ENCODE assay signal across 17 mouse cellular contexts in the genomic region with DNA sequence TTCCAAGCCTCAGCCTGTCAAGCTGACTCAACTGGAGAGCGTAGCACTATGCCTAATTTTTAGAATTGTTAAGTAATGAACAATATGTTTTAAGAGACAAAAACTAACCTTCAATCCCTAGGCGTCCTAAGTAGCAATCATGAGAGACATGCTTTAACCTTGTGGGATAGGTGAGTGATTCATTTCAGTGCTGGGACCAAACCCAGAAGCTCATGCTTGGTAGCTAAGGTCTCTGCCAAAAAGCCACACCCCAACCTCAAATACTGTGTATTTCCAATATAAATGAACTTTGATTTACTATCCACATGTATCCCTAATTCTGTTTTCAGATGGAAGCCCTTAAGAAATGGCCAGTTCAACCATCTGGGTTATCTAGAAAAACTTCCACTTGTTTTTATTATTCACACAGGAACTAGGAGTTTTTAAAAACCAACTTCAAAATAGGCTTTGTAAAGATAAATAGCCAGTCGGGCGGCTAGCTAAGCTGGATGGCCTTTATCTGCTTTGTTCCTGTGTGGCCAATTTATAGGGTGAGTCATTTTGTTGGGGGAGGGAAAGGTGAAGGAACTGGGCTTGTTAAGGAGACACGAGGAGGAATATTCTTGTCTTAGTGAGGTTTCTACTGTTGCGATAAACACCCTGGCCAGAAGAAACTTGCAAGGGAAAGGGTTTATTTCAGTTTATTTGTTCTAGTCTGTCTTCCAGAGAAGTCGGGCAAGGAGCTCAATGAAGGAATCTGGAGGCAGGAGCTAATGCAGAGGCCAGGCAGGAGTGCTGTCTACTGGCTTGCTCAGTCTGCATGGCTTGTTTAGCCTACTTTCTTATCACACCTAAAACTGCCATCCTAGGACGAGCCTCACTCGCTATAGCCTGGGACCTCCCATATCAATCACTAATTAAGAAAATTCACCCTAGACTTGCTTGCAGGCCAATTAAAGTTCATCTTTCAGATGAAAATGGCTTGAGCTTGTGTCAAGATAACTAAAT.
A peak's percentile ranks its signal among the peaks of the same experiment; 100 is the strongest.
DNase-seq lines count a peak whose midpoint lies in the region; ATAC-seq and TF ChIP-seq lines count a peak whose summit lies in the region.
"Had no signal": no experiment of that assay in that cellular context is flagged by ENCODE, and none has a peak within 500 bp of the region (broad histone marks: within the 10 kb centered on the region; RNA-seq: fewer than 3 reads in every experiment).

No protein-coding gene starts in this region.

- H3K27ac ChIP-seq in liver, adult 2 months (replicated peaks; ENCODE audit: insufficient read depth, low read depth, low read length), result no peak overlapping the region
- H3K27ac ChIP-seq in liver, embryonic 11.5 days (ENCODE audit: low read depth, low read length), result no peak overlapping the region
- peak overlapping the region; percentile 35 for H3K27ac ChIP-seq in small intestine, adult 2 months (ENCODE audit: insufficient read depth, low read depth, low read length)
- no peak overlapping the region for H3K27ac ChIP-seq in neural tube, embryonic 15.5 days (replicated peaks)
- H3K27ac ChIP-seq: forebrain, embryonic 15.5 days; limb, embryonic 13.5 days; macrophage had no signal

- no peak overlapping the region for H3K9ac ChIP-seq in liver, adult 2 months (ENCODE audit: low read depth, low read length)
- H3K9ac ChIP-seq in liver, embryonic 11.5 days (ENCODE audit: low read depth, low read length), result no peak overlapping the region
- no peak overlapping the region for H3K9ac ChIP-seq in neural tube, embryonic 15.5 days (replicated peaks)
- H3K9ac ChIP-seq: forebrain, embryonic 15.5 days; limb, embryonic 13.5 days had no signal

- ATAC-seq in liver, embryonic 11.5 days (replicated peaks; ENCODE audit: low FRiP score), result no peak
- no peak for ATAC-seq in neural tube, embryonic 15.5 days (ENCODE audit: low FRiP score)
- no peak for ATAC-seq in cerebellum, adult (ENCODE audit: insufficient number of reproducible peaks, low FRiP score, low TSS enrichment)
- ATAC-seq: forebrain, embryonic 15.5 days; midbrain, embryonic 16.5 days had no signal

- no peaks in the 10 kb centered on the region for H3K9me3 ChIP-seq in liver, embryonic 11.5 days (ENCODE audit: control insufficient read depth, low read length)
- H3K9me3 ChIP-seq in neural tube, embryonic 15.5 days (replicated peaks), result no peaks in the 10 kb centered on the region
- H3K9me3 ChIP-seq: forebrain, embryonic 15.5 days; limb, embryonic 13.5 days had no signal

- no peaks in the 10 kb centered on the region for H3K79me2 ChIP-seq in liver, adult 2 months (ENCODE audit: control insufficient read depth, insufficient read depth, low read length)

- TF ChIP-seq POLR2A in liver, adult 2 months (IDR thresholded peaks at IDR 0.05; ENCODE audit: extremely low read depth, insufficient read depth, low read length), result no peak
- no peak for TF ChIP-seq POLR2A in small intestine, adult 2 months (IDR thresholded peaks at IDR 0.05; ENCODE audit: low read depth, low read length)

- H3K4me1 ChIP-seq in liver, adult 2 months (ENCODE audit: control insufficient read depth, insufficient read depth, low read length), result no peaks in the 10 kb centered on the region; the same call in 1 of the 2 replicates
- peaks cover 4% of the 10 kb centered on the region for H3K4me1 ChIP-seq in liver, embryonic 11.5 days (replicated peaks; ENCODE audit: control insufficient read depth, insufficient read depth, low read length)
- peaks cover 6% of the 10 kb centered on the region; the same call in 1 of the 2 replicates for H3K4me1 ChIP-seq in small intestine, adult 2 months (ENCODE audit: control insufficient read depth, insufficient read depth, insufficient read length, low read length)
- no peaks in the 10 kb centered on the region for H3K4me1 ChIP-seq in neural tube, embryonic 15.5 days
- H3K4me1 ChIP-seq: forebrain, embryonic 15.5 days; limb, embryonic 13.5 days had no signal

- H3K4me2 ChIP-seq in liver, embryonic 11.5 days, result no peak overlapping the region
- no peak overlapping the region for H3K4me2 ChIP-seq in neural tube, embryonic 15.5 days
- H3K4me2 ChIP-seq: forebrain, embryonic 15.5 days; limb, embryonic 13.5 days had no signal

- TF ChIP-seq CTCF in liver, adult 2 months (IDR thresholded peaks at IDR 0.05; ENCODE audit: low read depth, low read length), result no peak
- no peak for TF ChIP-seq CTCF in small intestine, adult 2 months (IDR thresholded peaks at IDR 0.05; ENCODE audit: extremely low read depth, insufficient read length, insufficient replicate concordance, low read depth, low read length)

- no peaks in the 10 kb centered on the region for H3K27me3 ChIP-seq in liver, adult 2 months (ENCODE audit: control insufficient read depth, insufficient read depth, low read length)
- no peaks in the 10 kb centered on the region for H3K27me3 ChIP-seq in liver, embryonic 11.5 days (replicated peaks; ENCODE audit: control insufficient read depth, insufficient read depth, low read length)
- no peaks in the 10 kb centered on the region for H3K27me3 ChIP-seq in small intestine, adult 2 months (ENCODE audit: control insufficient read depth, insufficient read depth, low read length)
- H3K27me3 ChIP-seq in neural tube, embryonic 15.5 days (replicated peaks), result no peaks in the 10 kb centered on the region
- H3K27me3 ChIP-seq: forebrain, embryonic 15.5 days; limb, embryonic 13.5 days had no signal

- DNase-seq in liver, adult 2 months (ENCODE audit: extremely low read depth, low read depth, low spot score), result peak; percentile 2
- no peak for DNase-seq in liver, embryonic 11.5 days (ENCODE audit: low spot score)
- peak; percentile 6 for DNase-seq in MEL-GATA-1-ER (ENCODE audit: extremely low read depth, low read depth)
- peak; percentile 27 for DNase-seq in adrenal gland, postnatal 14 days
- DNase-seq: cerebellum, adult 11-12 months; gastrocnemius, postnatal 14 days; kidney, postnatal 14 days; layer of hippocampus, postnatal 36 days; right cerebral cortex, postnatal 14 days; thymus, postnatal 14 days had no signal

- H3K4me3 ChIP-seq in liver, adult 2 months (ENCODE audit: insufficient read depth, low read depth, low read length), result no peak overlapping the region
- H3K4me3 ChIP-seq in liver, embryonic 11.5 days (ENCODE audit: low read depth, low read length), result no peak overlapping the region
- no peak overlapping the region for H3K4me3 ChIP-seq in small intestine, adult 2 months (ENCODE audit: low read depth, low read length)
- no peak overlapping the region for H3K4me3 ChIP-seq in neural tube, embryonic 15.5 days (replicated peaks)
- H3K4me3 ChIP-seq: forebrain, embryonic 15.5 days; limb, embryonic 13.5 days had no signal

- no peaks in the 10 kb centered on the region for H3K36me3 ChIP-seq in liver, adult 2 months (ENCODE audit: control insufficient read depth, insufficient read depth, low read length)
- no peaks in the 10 kb centered on the region for H3K36me3 ChIP-seq in liver, embryonic 11.5 days (ENCODE audit: control insufficient read depth, insufficient read depth, low read length)
- H3K36me3 ChIP-seq in small intestine, adult 2 months (ENCODE audit: control insufficient read depth, insufficient read depth, low read length), result no peaks in the 10 kb centered on the region
- H3K36me3 ChIP-seq in neural tube, embryonic 15.5 days, result no peaks in the 10 kb centered on the region
- H3K36me3 ChIP-seq: forebrain, embryonic 15.5 days; limb, embryonic 13.5 days had no signal

- WGBS in liver, adult 2 months, result 78% methylated on average over 9 of the region's 9 CpGs
- WGBS in liver, embryonic 11.5 days, result 51% methylated on average over 9 of the region's 9 CpGs
- WGBS in small intestine, adult 2 months, result 23% methylated on average over 9 of the region's 9 CpGs
- 78% methylated on average over 9 of the region's 9 CpGs for WGBS in neural tube, embryonic 15.5 days
